Mouse (Mus musculus): Measurements from ENCODE around the gene Pnpla7.

DNA sequence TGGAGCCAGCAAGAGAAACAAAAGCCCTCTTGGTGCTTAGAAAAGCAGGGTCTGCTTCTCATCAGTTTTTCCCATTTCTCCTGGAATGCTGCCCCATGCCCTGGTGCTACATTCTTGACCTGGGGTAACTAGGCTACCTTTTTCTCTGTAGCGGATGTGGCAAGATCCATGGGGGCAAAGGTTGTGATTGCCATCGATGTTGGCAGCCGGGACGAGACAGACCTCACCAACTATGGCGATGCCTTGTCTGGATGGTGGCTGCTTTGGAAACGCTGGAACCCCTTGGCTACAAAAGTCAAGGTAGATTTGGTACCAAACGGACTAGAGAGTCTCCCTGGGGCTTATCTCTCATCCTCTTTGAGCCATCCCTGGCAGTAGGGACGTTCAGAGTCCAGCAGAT lies 75.6 kb downstream of the Pnpla7 start:
- TF ChIP-seq POLR2A (IDR thresholded peaks at IDR 0.05; ENCODE audit: low read depth, low read length) (no peak), CTCF (IDR thresholded peaks at IDR 0.05; ENCODE audit: extremely low read depth, insufficient read length, insufficient replicate concordance, low read depth, low read length) (no peak)
